Mouse (Mus musculus): ENCODE data around the gene Zbtb25. TPM values are rescaled to one million over a fixed set of nuclear protein-coding genes. Genes with fewer than 3 reads are reported as not detected.
A peak's percentile ranks its signal among the peaks of the same experiment; 100 is the strongest.

The Zbtb25 gene
- polyA plus RNA-seq, 1 experiment from 2014 or later, result 20.3 TPM

DNA sequence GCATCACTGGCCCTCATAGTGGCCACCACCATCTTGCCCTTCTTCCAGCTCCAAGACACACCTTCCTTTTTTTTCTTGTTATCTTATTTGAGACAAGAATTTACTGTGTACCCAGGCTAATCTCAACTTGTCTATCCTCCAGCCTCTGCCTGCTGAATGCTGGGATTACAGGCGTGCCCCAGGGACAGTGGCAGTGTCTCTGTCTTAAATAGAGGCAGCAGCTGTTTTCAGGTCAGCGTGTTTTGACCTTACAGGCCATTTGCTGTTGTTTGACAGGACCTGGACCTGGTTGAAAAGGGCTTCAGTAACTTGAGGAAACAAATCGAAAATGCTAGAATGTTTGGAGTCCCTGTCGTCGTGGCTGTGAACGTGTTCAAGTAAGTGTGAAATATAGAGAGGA lies 58.8 kb downstream of the Zbtb25 start:
- Histone ChIP-seq H3K36me3 (ENCODE audit: control insufficient read depth, insufficient read depth, low read length) (peaks cover 47% of the 10 kb centered on the region), H3K9ac (ENCODE audit: low read length) (no peak overlapping the region), H3K9me3 (replicated peaks; ENCODE audit: control insufficient read depth, low read length) (no peaks in the 10 kb centered on the region), H3K4me2 (ENCODE audit: low read length) (no peak overlapping the region), H3K27ac (ENCODE audit: low read depth, low read length) (no peak overlapping the region), H3K4me1 (ENCODE audit: control insufficient read depth, insufficient read depth, low read length) (peaks cover 8% of the 10 kb centered on the region; the same call in 1 of the 2 replicates), H3K27me3 (replicated peaks; ENCODE audit: control insufficient read depth, insufficient read depth, low read length) (no peaks in the 10 kb centered on the region), H3K4me3 (ENCODE audit: low read depth, low read length) (no peak overlapping the region)
- no peak for ATAC-seq
- 89% methylated on average over 6 of the region's 6 CpGs for WGBS
- DNase-seq (ENCODE audit: low spot score), result no peak

DNA sequence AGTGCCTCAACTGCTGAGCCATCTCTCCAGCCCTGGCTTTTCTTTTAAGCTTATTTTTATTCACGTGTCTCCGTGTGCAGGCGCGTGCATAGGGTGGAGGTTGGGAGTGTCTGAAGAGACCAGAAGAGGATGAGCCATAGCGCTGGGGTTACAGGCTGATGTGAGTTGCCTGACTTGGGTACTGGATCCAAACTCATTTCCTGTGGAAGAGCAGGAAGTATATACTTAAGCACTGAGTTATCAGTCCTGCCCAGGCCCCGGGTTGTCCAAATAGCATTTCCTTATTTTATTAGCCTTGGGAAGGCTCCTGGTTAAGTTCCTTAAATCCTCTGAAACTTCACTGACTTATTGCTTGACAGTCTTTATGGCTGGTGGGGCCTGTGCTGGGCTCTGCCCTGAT lies 59.4 kb downstream of the Zbtb25 start:
- no peak for ATAC-seq
- Histone ChIP-seq H3K27ac (ENCODE audit: low read depth, low read length) (no peak overlapping the region), H3K4me2 (ENCODE audit: low read length) (no peak overlapping the region), H3K4me1 (ENCODE audit: control insufficient read depth, insufficient read depth, low read length) (peaks cover 8% of the 10 kb centered on the region; the same call in 1 of the 2 replicates), H3K27me3 (replicated peaks; ENCODE audit: control insufficient read depth, insufficient read depth, low read length) (no peaks in the 10 kb centered on the region), H3K4me3 (ENCODE audit: low read depth, low read length) (no peak overlapping the region), H3K9me3 (replicated peaks; ENCODE audit: control insufficient read depth, low read length) (no peaks in the 10 kb centered on the region), H3K36me3 (ENCODE audit: control insufficient read depth, insufficient read depth, low read length) (peaks cover 41% of the 10 kb centered on the region), H3K9ac (ENCODE audit: low read length) (no peak overlapping the region)
- DNase-seq (ENCODE audit: low spot score), result no peak
- WGBS, result 92% methylated on average over 6 of the region's 6 CpGs

DNA sequence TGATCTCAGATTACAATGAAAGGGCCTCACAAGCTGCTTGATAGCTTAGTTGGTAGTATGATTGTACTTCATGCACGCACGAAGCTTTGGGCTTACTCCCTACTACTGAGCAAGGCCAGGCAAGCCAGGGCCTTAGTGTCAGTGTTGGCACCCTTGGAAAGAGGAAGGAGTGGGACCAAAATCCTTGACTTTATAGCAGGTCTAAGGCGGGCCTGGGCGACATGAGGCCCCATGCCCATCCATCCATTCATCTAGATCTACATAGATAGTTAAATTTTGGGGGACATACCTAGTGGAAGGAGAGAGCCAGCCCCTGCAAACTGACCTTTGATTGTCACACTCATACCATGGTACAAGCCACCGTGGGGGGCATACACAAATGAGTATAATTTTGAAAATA lies 61.0 kb downstream of the Zbtb25 start:
- Histone ChIP-seq H3K9ac (ENCODE audit: low read length) (no peak overlapping the region), H3K9me3 (replicated peaks; ENCODE audit: control insufficient read depth, low read length) (no peaks in the 10 kb centered on the region), H3K27ac (ENCODE audit: low read depth, low read length) (no peak overlapping the region), H3K4me1 (ENCODE audit: control insufficient read depth, insufficient read depth, low read length) (peaks cover 8% of the 10 kb centered on the region; the same call in 1 of the 2 replicates), H3K27me3 (replicated peaks; ENCODE audit: control insufficient read depth, insufficient read depth, low read length) (no peaks in the 10 kb centered on the region), H3K36me3 (ENCODE audit: control insufficient read depth, insufficient read depth, low read length) (peaks cover 34% of the 10 kb centered on the region), H3K4me2 (ENCODE audit: low read length) (no peak overlapping the region), H3K4me3 (ENCODE audit: low read depth, low read length) (no peak overlapping the region)
- ATAC-seq, result no peak
- no peak for DNase-seq (ENCODE audit: low spot score)
- WGBS, result 93% methylated on average over 5 of the region's 5 CpGs

DNA sequence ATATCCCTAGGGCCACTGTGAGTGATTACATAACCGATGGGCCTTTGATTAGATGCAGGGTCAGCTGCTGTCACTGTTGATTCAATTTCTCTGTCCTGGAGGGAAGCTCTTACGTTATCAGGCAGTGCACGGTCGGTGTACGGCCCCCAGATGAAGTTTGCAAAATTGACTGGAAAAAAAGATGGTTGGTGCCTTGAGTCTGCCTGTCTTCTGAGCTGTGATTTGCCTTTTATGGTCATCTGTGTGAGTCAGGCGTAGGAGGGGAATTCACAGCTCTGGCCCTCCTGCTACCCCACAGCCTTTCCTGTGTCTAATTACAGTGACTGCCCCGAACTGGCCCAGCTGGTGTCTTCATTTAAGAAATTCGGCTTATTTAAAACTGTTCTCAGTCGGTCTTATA lies 61.4 kb downstream of the Zbtb25 start:
- H3K9me3 ChIP-seq (replicated peaks; ENCODE audit: control insufficient read depth, low read length), result no peaks in the 10 kb centered on the region
- no peaks in the 10 kb centered on the region for H3K27me3 ChIP-seq (replicated peaks; ENCODE audit: control insufficient read depth, insufficient read depth, low read length)
- 78% methylated on average over 9 of the region's 9 CpGs for WGBS

DNA sequence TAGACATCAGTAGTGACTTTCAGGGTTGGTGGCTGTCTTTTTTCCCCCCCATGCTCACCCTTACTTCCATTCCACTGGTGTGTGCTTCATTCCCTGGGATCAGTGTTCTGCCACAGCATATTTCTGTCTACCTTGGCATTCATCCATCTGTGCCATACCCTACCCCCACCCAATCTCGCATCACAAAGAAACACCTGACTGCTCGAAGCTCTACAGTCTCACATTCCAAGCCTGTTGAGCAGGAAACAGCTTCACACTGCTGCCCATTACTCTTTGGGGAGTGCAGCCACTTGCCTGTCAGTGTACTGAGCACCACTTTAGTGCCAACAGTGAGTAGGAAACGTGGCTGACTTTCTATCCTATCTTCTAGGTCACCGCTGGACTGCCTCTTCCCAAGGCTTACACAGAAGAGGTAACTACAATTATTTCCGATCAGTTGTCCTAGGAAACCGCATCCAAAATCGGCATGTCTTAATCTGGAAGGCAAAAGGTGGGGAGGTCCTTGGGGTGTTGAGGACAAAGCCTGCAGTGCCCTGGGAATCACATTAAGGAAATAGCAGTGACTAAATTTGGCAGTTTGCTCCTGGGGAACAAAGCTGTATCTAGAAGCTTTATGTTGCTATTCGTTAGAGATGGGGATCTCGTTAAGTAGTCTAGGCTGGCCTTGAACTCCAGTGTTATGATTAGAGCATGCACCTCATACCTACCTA lies 62.4 kb downstream of the Zbtb25 start:
- ATAC-seq (0 out of 2 replicates have a peak, but pooled peaks have one; percentile 29), DNase-seq (ENCODE audit: low spot score) (no peak)
- Histone ChIP-seq H3K36me3 (ENCODE audit: control insufficient read depth, insufficient read depth, low read length) (peaks cover 22% of the 10 kb centered on the region), H3K9ac (ENCODE audit: low read length) (no peak overlapping the region), H3K9me3 (replicated peaks; ENCODE audit: control insufficient read depth, low read length) (no peaks in the 10 kb centered on the region), H3K27ac (ENCODE audit: low read depth, low read length) (no peak overlapping the region), H3K4me2 (ENCODE audit: low read length) (no peak overlapping the region), H3K4me1 (ENCODE audit: control insufficient read depth, insufficient read depth, low read length) (peaks cover 8% of the 10 kb centered on the region; the same call in 1 of the 2 replicates), H3K4me3 (ENCODE audit: low read depth, low read length) (no peak overlapping the region), H3K27me3 (replicated peaks; ENCODE audit: control insufficient read depth, insufficient read depth, low read length) (no peaks in the 10 kb centered on the region)
- WGBS, result 52% methylated on average over 9 of the region's 9 CpGs

More for the DNA sequence above, 61.4 kb downstream of the Zbtb25 start:
- H3K36me3 ChIP-seq (ENCODE audit: control insufficient read depth, insufficient read depth, low read length), result peaks cover 29% of the 10 kb centered on the region
- no peak overlapping the region for H3K9ac ChIP-seq (ENCODE audit: low read length)
- H3K4me1 ChIP-seq (ENCODE audit: control insufficient read depth, insufficient read depth, low read length), result peaks cover 8% of the 10 kb centered on the region; the same call in 1 of the 2 replicates
- no peak overlapping the region for H3K4me2 ChIP-seq (ENCODE audit: low read length)
- H3K27ac ChIP-seq (ENCODE audit: low read depth, low read length), result no peak overlapping the region
- DNase-seq (ENCODE audit: low spot score) (peak; percentile 14), ATAC-seq (no peak)
- H3K4me3 ChIP-seq (ENCODE audit: low read depth, low read length), result no peak overlapping the region

DNA sequence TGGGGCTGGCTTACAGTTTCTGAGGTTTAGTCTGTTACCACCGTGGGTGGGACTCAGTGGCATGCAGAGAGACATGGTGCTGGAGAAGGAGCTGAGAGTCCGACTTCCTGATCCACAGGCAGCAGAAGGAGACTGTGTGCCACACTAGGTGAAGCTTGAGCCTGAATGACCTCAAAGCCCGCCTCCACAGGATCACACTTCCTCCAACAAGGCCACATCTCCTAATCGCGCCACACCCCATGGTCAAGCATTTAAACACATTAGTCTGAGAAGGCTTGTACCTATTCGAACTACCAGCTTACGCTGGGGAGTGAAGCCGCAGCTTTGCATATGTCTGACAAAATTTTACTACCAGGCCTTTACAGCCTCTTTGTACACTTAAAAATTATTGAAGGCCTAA lies 64.3 kb downstream of the Zbtb25 start:
- Histone ChIP-seq H3K4me2 (ENCODE audit: low read length) (no peak overlapping the region), H3K36me3 (ENCODE audit: control insufficient read depth, insufficient read depth, low read length) (peaks cover 21% of the 10 kb centered on the region), H3K4me3 (ENCODE audit: low read depth, low read length) (no peak overlapping the region), H3K9ac (ENCODE audit: low read length) (no peak overlapping the region), H3K27ac (ENCODE audit: low read depth, low read length) (no peak overlapping the region), H3K4me1 (ENCODE audit: control insufficient read depth, insufficient read depth, low read length) (peaks cover 8% of the 10 kb centered on the region; the same call in 1 of the 2 replicates), H3K27me3 (replicated peaks; ENCODE audit: control insufficient read depth, insufficient read depth, low read length) (no peaks in the 10 kb centered on the region), H3K9me3 (replicated peaks; ENCODE audit: control insufficient read depth, low read length) (no peaks in the 10 kb centered on the region)
- DNase-seq (ENCODE audit: low spot score) (no peak), ATAC-seq (no peak)
- 94% methylated on average over 8 of the region's 8 CpGs for WGBS

DNA sequence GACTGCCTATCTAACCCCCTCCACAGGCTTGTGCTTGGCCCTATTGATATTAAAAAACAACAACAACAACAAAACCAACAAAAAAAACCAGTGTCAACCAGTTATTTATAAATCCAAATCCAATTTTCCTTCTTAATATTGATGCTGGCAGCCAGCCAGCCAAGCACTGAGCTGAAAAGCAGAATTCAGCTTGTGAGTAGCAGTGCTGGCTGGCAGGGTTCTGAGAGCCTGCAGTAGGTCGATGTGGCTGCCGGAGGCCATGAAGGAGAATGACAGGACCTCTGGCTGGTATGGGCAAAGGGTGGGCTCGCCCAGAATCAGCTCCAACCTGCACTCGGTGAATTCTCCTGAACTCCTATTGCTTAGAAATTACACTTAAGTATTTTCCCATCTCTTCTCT lies 65.2 kb downstream of the Zbtb25 start:
- Histone ChIP-seq H3K4me2 (ENCODE audit: low read length) (no peak overlapping the region), H3K4me1 (ENCODE audit: control insufficient read depth, insufficient read depth, low read length) (peaks cover 8% of the 10 kb centered on the region; the same call in 1 of the 2 replicates), H3K27ac (ENCODE audit: low read depth, low read length) (no peak overlapping the region), H3K36me3 (ENCODE audit: control insufficient read depth, insufficient read depth, low read length) (peaks cover 27% of the 10 kb centered on the region), H3K9me3 (replicated peaks; ENCODE audit: control insufficient read depth, low read length) (no peaks in the 10 kb centered on the region), H3K27me3 (replicated peaks; ENCODE audit: control insufficient read depth, insufficient read depth, low read length) (no peaks in the 10 kb centered on the region), H3K4me3 (ENCODE audit: low read depth, low read length) (no peak overlapping the region), H3K9ac (ENCODE audit: low read length) (no peak overlapping the region)
- ATAC-seq (no peak), DNase-seq (ENCODE audit: low spot score) (peak; percentile 64)
- WGBS, result 51% methylated on average over 4 of the region's 4 CpGs

DNA sequence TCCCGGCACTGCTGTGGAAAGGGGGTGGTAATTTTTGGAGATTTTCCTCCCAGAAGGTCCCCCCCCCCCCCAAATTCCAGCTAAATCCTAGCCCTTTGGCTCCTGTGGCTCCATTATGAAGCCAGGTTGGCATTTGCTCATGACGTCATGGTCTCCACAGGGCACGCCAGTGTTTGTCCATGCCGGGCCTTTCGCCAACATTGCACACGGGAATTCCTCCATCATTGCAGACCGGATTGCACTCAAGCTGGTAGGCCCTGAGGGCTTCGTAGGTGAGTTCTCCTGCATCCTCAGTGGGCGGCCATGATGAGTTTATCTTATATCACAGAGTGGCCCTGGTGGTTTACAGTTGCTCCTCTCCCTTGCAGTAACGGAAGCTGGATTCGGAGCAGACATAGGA lies 65.9 kb downstream of the Zbtb25 start:
- H3K36me3 ChIP-seq (ENCODE audit: control insufficient read depth, insufficient read depth, low read length), result peaks cover 35% of the 10 kb centered on the region
- H3K27ac ChIP-seq (ENCODE audit: low read depth, low read length), result no peak overlapping the region
- H3K9me3 ChIP-seq (replicated peaks; ENCODE audit: control insufficient read depth, low read length), result no peaks in the 10 kb centered on the region
- no peak overlapping the region for H3K4me3 ChIP-seq (ENCODE audit: low read depth, low read length)
- H3K27me3 ChIP-seq (replicated peaks; ENCODE audit: control insufficient read depth, insufficient read depth, low read length), result no peaks in the 10 kb centered on the region
- no peak overlapping the region for H3K4me2 ChIP-seq (ENCODE audit: low read length)
- DNase-seq (ENCODE audit: low spot score) (peak; percentile 16), ATAC-seq (no peak)
- 89% methylated on average over 11 of the region's 11 CpGs for WGBS
- H3K4me1 ChIP-seq (ENCODE audit: control insufficient read depth, insufficient read depth, low read length), result peaks cover 8% of the 10 kb centered on the region; the same call in 1 of the 2 replicates
- H3K9ac ChIP-seq (ENCODE audit: low read length), result no peak overlapping the region

DNA sequence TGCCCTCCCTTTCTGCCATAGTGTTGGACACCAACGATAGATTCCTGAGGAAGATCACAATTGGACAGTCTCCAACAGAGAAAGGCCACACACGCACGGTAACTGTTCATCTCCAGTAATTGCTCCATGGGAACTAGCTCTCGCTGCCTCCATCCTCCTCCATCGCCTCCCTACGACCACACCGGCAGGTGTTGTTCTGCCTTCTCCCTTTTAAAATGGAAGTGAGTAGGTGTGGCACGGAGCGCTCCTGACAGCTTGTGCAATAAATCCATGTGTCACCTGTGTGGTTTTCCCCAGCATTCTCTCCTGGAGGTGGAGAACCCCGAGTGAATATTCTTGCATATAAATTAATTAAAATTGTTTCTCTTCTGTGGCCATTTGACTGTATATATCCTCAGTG lies 69.0 kb downstream of the Zbtb25 start:
- peaks cover 37% of the 10 kb centered on the region for H3K36me3 ChIP-seq (ENCODE audit: control insufficient read depth, insufficient read depth, low read length)
- no peaks in the 10 kb centered on the region for H3K4me1 ChIP-seq (ENCODE audit: control insufficient read depth, insufficient read depth, low read length)
- H3K4me2 ChIP-seq (ENCODE audit: low read length), result no peak overlapping the region

More for the DNA sequence above, 69.0 kb downstream of the Zbtb25 start:
- H3K27me3 ChIP-seq (replicated peaks; ENCODE audit: control insufficient read depth, insufficient read depth, low read length), result no peaks in the 10 kb centered on the region
- H3K27ac ChIP-seq (ENCODE audit: low read depth, low read length), result no peak overlapping the region
- no peaks in the 10 kb centered on the region for H3K9me3 ChIP-seq (replicated peaks; ENCODE audit: control insufficient read depth, low read length)
- H3K4me3 ChIP-seq (ENCODE audit: low read depth, low read length), result no peak overlapping the region
- H3K9ac ChIP-seq (ENCODE audit: low read length), result no peak overlapping the region
- ATAC-seq, result no peak
- WGBS, result 90% methylated on average over 10 of the region's 10 CpGs
- DNase-seq (ENCODE audit: low spot score), result no peak
